In the genomic region with DNA sequence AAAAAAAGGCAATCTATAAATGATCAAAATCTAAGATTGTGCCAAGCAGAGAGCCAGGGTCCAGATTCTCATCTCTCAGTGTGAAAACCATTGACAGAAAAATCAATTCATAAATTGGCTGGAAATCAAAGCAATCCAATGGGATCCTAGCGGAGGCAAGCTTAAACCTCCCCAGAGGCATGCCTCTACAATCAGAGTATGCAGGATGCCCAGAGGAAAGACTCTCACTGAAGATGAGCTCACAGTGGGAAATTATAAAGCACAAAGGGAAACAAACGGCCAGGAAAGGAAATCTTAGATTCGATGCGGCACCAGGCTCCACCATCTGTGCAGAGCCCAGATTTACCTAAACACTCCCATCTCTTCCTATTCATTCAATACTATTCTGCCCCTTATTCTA, we compare ENCODE assay signal across 20 mouse cellular contexts.
DNase-seq lines count a peak whose midpoint lies in the region; ATAC-seq lines count a peak whose summit lies in the region.
"Had no signal": no experiment of that assay in that cellular context is flagged by ENCODE, and none has a peak within 500 bp of the region (broad histone marks: within the 10 kb centered on the region; RNA-seq: fewer than 3 reads in every experiment).

No protein-coding gene starts in this region.

- DNase-seq in frontal cortex, postnatal 36 days (ENCODE audit: low spot score in 2 of 2), result no peak
- peak; percentile 10 for DNase-seq in layer of hippocampus, adult 11-12 months (ENCODE audit: low spot score)
- no peak for DNase-seq in layer of hippocampus, postnatal 36 days
- peak; percentile 28 to 35 for DNase-seq in right cerebral cortex, postnatal 10 days (ENCODE audit: low spot score in 2 of 2)
- DNase-seq in right cerebral cortex, adult 2 months (ENCODE audit: low spot score in 2 of 2), result no peak
- no peak for DNase-seq in kidney, adult 11 months
- DNase-seq: adrenal gland, adult 2 months; cerebellum, adult 11-12 months; cerebellum, postnatal 10 days; gastrocnemius, postnatal 14 days; heart, adult 18-20 months; heart, postnatal 14 days; kidney, adult 18-20 months; kidney, postnatal 4 days; layer of hippocampus, adult 9-11 months; liver, embryonic 13.5 days; lung, adult 2 months; lung, postnatal 14 days; thymus, postnatal 25 days had no signal

- ATAC-seq in frontal cortex, adult (ENCODE audit: low TSS enrichment), result peak; percentile 50

Comparison
In these comparisons a context has a peak if more than half of its experiments do, and no peak if none do; other contexts are left out.
1. DNase-seq: peak in layer of hippocampus, adult 11-12 months (single experiment) and right cerebral cortex, postnatal 10 days (2 of 2); none in frontal cortex, postnatal 36 days (0 of 2), layer of hippocampus, postnatal 36 days (0 of 2), right cerebral cortex, adult 2 months (0 of 2) and kidney, adult 11 months (single experiment).